Mouse (Mus musculus): ENCODE results near the gene Cnbp.

Cnbp gene

DNA sequence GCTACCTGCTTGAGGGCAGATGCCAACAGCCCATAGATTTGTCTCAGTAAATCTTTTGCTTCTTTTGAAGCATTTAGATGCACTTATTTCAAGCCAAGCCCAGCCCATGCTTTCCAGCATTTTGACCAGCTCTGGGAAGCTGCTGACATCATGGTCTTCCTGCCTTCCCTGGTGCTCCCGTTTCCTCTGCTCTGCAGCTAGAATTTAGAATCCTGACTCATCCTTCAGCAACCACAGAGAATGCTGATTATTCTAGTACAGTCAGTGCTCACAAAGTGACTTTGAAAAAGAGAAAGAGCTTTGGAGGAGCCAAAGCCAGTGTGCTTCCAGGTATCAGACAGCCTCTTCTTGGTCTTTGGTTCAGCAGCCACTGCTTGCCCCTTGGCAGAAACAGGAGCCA, 6.2 kb upstream of the Cnbp start:
- in situ Hi-C loops (cut with MboI; ENCODE audit: low pct_unique_long_range_greater_than_20kb in 1 of 2, low sequenced_read_pairs in 2 of 2, unreplicated experiment in 1 of 2): no loop called here

DNA sequence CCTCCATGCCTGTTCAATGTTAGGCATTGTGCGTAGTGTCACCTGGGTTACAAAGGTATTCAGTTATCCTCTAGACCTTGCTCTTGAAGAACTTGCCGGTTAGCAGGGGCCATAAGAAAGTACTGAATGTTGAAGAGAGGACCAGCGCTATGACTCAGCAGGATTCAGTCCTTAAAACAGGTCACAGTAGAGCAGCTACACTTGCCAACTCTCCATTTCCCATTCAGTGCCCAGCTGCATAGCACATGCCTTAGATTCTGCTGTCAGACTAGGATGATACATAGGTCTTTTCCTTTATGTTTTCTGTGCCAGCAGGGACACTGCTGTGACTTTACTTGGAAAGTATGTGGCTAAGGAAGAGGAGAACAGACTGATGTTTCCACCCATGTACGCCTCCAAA, 2.5 kb upstream of the Cnbp start:
- in situ Hi-C loops (cut with MboI; ENCODE audit: low pct_unique_long_range_greater_than_20kb in 1 of 2, low sequenced_read_pairs in 2 of 2, unreplicated experiment in 1 of 2): no loop called here

- in situ Hi-C loops (cut with MboI; ENCODE audit: low pct_unique_long_range_greater_than_20kb in 1 of 2, low sequenced_read_pairs in 2 of 2, unreplicated experiment in 1 of 2): no loop called here
Measured at GRCm38 (mm10) chr6:87851871-87852270, 965 bp upstream of the Cnbp start.

GRCm38 (mm10) chr6:87850155-87850899, 579 bp downstream of the Cnbp start:
- in situ Hi-C loops (cut with MboI; ENCODE audit: low pct_unique_long_range_greater_than_20kb in 1 of 2, low sequenced_read_pairs in 2 of 2, unreplicated experiment in 1 of 2): no loop called here

DNA sequence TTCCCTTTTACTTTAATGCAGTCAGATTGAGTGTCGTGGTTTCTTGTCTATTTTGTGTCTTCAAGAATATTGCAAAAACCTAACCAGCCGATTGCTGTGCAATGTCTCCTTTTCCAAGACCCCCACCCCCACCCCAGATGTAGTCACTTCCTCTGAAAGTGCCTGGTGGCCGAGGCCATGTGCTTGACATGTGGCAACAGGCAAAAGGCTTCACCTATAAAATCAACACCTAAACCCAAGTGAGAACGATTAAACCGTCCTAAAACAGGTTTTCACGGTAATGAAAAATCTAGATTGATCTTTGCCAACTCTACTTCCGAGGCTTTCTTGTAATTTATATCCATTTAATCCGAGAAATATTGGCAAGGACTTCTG, 1.1 kb downstream of the Cnbp start:
- in situ Hi-C loops (cut with MboI; ENCODE audit: low pct_unique_long_range_greater_than_20kb in 1 of 2, low sequenced_read_pairs in 2 of 2, unreplicated experiment in 1 of 2): no loop called here

DNA sequence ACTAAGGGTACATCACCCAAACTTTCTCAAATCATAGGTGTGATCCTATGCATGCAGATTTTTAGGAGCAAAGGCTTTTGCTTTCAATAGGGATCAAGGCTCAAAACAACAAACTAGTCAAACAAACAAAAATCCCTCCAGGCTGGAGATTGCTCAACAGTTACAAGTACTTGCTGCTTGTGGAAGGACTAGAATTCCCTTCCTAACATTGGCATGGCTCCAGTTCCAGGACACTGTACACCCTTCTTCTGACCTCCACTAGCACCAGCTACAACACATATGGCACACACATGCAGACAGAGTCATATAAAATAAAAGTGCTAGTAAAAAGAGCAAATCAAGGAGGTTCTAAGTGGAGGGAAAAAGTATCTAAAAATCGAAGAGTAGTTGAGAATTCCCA, 4.1 kb downstream of the Cnbp start:
- in situ Hi-C loops (cut with MboI; ENCODE audit: low pct_unique_long_range_greater_than_20kb in 1 of 2, low sequenced_read_pairs in 2 of 2, unreplicated experiment in 1 of 2): no loop called here

- in situ Hi-C loops (cut with MboI; ENCODE audit: low pct_unique_long_range_greater_than_20kb in 1 of 2, low sequenced_read_pairs in 2 of 2, unreplicated experiment in 1 of 2): no loop called here
Measured at GRCm38 (mm10) chr6:87845031-87845695, 5.7 kb downstream of the Cnbp start.

DNA sequence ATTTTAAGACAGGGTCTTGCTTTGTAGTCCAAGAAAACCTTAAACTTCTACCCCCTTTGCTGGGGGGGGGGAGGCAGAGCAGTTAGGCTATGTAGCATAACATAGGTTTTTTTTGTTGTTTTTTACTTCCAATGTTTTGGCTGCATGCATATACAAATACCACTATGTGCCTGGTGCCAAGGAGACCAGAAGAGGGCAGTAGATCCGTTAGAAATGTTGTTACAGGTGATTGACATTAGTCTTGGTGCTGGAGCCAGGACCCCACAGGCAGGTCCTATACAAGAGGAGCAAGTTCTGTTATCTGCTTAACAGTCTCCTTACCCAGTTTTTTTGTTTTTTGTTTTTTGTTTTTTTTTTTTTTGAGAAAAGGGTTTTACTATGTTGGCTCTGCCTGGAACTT, 8.7 kb downstream of the Cnbp start:
- in situ Hi-C loops (cut with MboI; ENCODE audit: low pct_unique_long_range_greater_than_20kb in 1 of 2, low sequenced_read_pairs in 2 of 2, unreplicated experiment in 1 of 2): no loop called here

DNA sequence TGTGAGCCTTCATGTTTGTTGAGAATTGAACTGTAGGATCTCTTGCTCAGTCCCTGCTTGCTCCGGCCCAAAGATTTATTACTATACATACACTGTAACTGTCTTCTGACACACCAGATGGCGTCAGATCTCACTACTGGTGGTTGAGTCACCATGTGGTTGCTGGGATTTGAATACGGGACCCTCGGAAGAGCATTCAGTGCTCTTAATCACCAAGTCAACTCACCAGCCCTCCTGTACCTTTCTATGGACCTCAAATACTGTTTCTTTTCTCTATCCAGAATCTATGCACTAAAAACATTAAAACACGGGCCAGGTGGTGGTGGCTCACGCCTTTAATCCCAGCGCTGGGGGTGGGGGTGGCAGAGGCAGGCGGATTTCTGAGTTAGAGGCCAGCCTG, 9.3 kb downstream of the Cnbp start:
- in situ Hi-C loops (cut with MboI; ENCODE audit: low pct_unique_long_range_greater_than_20kb in 1 of 2, low sequenced_read_pairs in 2 of 2, unreplicated experiment in 1 of 2): no loop called here

DNA sequence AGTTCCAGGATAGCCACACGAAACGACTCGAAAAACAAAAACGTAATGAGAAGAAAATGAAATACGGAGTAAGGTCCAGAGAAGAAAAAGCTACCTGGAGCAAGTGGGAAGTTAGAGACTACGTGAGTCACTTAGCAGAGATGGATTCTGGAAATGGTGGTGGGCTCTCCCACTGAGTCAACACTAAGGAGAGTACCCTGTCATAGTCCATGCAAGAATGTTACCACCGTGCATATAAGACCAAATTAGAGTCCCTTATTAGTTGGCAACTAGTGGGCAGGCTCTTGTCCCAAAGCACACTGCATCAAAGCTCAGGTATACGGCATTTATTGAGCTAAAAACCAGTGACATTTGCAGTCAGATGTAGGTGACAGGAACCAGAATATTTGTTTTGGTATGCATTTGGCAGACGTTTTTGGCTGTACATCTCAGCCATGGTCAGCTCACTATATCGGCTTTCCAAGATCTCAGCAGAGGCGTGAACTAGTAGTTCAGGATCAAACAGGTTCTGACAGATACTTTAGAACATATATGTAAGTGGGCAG, 11.0 kb downstream of the Cnbp start:
- in situ Hi-C loops (cut with MboI; ENCODE audit: low pct_unique_long_range_greater_than_20kb in 1 of 2, low sequenced_read_pairs in 2 of 2, unreplicated experiment in 1 of 2): no loop called here

DNA sequence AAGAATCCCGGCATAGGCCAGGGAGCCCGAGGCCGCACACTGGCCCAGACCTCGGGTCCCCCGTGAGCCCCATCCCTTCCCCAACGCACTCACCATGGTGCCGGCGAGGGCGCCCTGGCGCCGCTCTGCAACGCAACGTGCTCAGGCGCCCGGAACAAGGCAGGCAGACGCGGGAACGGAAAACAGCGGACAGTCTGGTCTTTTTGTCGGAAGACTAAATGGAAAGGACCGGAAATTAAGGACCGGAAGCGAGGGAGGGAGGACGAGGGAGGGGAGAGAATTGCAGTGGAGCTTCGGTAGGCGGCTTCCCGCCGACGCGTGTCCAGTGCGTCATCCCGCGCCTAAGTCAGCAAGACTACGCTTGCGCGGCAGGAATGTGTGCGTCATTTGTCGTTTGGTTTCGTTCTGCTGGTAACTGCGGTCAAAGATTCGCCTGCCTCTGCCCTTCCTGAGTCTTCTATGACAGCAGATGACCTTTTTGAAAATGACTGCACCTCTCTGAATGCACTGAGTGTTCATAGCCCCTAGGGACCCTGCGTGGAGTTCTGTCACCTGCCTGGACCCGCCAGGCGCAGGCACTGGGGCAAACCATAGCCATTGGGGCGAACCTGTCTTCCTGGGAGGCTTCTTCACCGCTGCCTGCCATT, 12.2 kb downstream of the Cnbp start, which contains the start of gene Isy1:
Isy1 (minus strand) TSS at position 248 of the 647 bp plus-strand sequence.
- in situ Hi-C loops (cut with MboI; ENCODE audit: low pct_unique_long_range_greater_than_20kb in 1 of 2, low sequenced_read_pairs in 2 of 2, unreplicated experiment in 1 of 2): no loop called here

DNA sequence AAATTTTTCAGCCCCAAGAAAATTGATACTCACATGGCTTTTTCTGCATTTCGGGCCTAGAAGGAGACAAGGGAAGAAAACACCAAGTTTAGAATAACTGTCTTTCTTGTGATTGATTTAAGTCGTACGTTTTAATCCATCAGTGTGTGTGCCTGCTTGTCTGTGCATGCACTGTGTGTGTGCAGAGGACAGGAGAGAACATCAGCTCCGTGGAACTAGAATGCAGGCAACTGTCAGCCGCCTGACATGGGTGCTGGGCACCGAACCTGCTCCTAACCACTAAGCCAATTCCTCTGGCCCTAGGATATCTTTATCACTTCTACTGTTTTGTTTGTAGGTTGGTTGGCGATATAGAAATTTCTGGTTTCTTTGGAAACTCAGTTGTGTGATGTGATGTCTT, 15.2 kb downstream of the Cnbp start, which contains the start of gene Gm45140:
Gm45140 (minus strand) TSS at position 101 of the 400 bp plus-strand sequence.
- in situ Hi-C loops (cut with MboI; ENCODE audit: low pct_unique_long_range_greater_than_20kb in 1 of 2, low sequenced_read_pairs in 2 of 2, unreplicated experiment in 1 of 2): no loop called here

DNA sequence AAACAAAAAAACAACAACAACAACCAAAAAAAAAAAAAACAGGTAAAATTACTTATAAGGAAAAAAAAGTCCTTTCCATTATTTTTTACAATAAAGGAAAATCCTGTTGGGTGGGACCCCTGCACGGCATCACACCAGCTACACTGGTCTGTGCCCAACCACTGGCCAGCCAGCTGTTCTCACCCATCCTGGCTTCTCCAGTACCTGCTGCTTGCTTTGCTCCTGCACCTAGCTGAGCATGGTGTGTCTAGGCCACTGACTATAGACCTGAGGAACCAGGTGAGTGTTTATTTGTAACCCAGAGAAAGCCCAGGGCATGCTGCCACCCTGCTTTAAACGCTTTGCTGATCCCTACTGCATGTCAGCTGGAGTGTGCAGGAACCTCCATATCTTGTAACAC, 30.5 kb downstream of the Cnbp start:
- in situ Hi-C loops (cut with MboI; ENCODE audit: low pct_unique_long_range_greater_than_20kb in 1 of 2, low sequenced_read_pairs in 2 of 2, unreplicated experiment in 1 of 2): no loop called here

- in situ Hi-C loops (cut with MboI; ENCODE audit: low pct_unique_long_range_greater_than_20kb in 1 of 2, low sequenced_read_pairs in 2 of 2, unreplicated experiment in 1 of 2): no loop called here
Measured at GRCm38 (mm10) chr6:87814486-87814885, 36.4 kb downstream of the Cnbp start.

GRCm38 (mm10) chr6:87812656-87813055, 38.2 kb downstream of the Cnbp start:
- in situ Hi-C loops (cut with MboI; ENCODE audit: low pct_unique_long_range_greater_than_20kb in 1 of 2, low sequenced_read_pairs in 2 of 2, unreplicated experiment in 1 of 2): no loop called here

DNA sequence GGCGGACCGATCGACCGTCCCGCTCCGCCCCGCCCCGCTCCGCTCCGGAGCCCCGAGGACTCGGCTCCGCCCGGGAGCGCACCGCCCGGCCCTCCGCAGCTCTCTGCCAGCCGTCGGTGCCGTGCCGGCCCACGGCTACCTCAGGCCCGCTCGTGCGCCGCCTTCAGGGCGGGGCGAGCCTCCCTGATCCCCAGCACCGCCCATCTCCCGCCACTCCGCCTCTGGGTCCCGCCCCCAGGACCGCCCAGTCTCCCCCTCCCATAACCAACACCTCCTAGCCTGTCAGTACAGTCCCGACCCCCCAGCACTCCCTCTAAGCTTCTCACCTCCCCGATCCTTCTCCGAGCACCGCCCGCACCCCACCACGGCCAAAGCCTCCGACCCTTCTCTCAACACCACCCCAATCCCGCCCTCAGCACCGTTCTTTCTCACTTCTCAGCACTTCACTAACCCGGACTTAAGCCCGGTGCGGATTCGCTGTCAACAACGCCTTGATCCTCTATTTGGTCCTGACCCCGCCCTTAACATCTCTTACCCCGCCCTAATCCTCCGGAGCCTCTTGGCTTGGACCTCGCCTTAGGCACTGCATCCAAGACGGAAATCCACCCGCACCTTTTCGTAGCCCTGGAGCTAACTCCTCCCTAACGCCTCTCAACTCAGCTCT, 39.1 kb downstream of the Cnbp start, which contains the start of gene Rab43:
Rab43 (minus strand) TSS at position 490 of the 664 bp plus-strand sequence.
- in situ Hi-C loops (cut with MboI; ENCODE audit: low pct_unique_long_range_greater_than_20kb in 1 of 2, low sequenced_read_pairs in 2 of 2, unreplicated experiment in 1 of 2): no loop called here

- in situ Hi-C loops (cut with MboI; ENCODE audit: low pct_unique_long_range_greater_than_20kb in 1 of 2, low sequenced_read_pairs in 2 of 2, unreplicated experiment in 1 of 2): no loop called here
Measured at GRCm38 (mm10) chr6:87810713-87811669, 39.9 kb downstream of the Cnbp start.

DNA sequence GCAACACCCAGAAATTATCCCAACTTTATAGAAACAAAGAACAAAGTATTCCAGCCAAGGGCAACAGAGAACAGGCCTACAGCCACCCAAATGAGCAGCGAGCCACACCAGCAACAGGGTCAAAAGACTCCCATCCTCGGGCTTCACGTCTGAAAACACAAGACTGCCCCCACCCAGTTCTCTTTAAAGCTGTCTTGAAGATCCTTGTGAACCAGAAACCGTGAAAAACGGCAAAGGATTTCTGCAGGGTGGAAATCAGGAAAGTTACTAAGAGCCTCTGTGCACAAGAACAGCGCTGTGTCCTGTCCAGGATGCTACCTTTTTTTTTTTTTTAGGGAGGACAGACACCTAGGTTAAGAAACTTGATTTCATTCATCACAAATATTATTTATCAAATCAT, 40.6 kb downstream of the Cnbp start:
- in situ Hi-C loops (cut with MboI; ENCODE audit: low pct_unique_long_range_greater_than_20kb in 1 of 2, low sequenced_read_pairs in 2 of 2, unreplicated experiment in 1 of 2): no loop called here

All from mouse embryonic stem cell (cell line).